Mouse (Mus musculus): ENCODE data around the gene Selenos.

Selenos gene

GRCm38 (mm10) chr7:66084546-66084945 lies 5.1 kb downstream of the Selenos start:
- DNase-seq (ENCODE audit: low spot score) = no peak

- no peak for DNase-seq (ENCODE audit: low spot score)
Observed at GRCm38 (mm10) chr7:66087652-66088051, 8.2 kb downstream of the Selenos start.

- DNase-seq (ENCODE audit: low spot score) = no peak
Observed at GRCm38 (mm10) chr7:66088077-66088476, 8.6 kb downstream of the Selenos start.

- DNase-seq (ENCODE audit: low spot score) = no peak
Observed at GRCm38 (mm10) chr7:66090676-66091190, 11.3 kb downstream of the Selenos start.

GRCm38 (mm10) chr7:66091553-66091952 lies 12.1 kb downstream of the Selenos start:
- no peak for DNase-seq (ENCODE audit: low spot score)

- no peak for DNase-seq (ENCODE audit: low spot score)
Observed at GRCm38 (mm10) chr7:66092656-66093055, 13.2 kb downstream of the Selenos start.

- no peak for DNase-seq (ENCODE audit: low spot score)
Observed at GRCm38 (mm10) chr7:66094141-66094540, 14.7 kb downstream of the Selenos start.

GRCm38 (mm10) chr7:66098803-66099202 lies 19.4 kb downstream of the Selenos start:
- DNase-seq (ENCODE audit: low spot score) = no peak

GRCm38 (mm10) chr7:66101866-66102265 lies 22.4 kb downstream of the Selenos start:
- DNase-seq (ENCODE audit: low spot score) = peak; percentile 55

GRCm38 (mm10) chr7:66104531-66104930 lies 25.1 kb downstream of the Selenos start:
- DNase-seq (ENCODE audit: low spot score) = no peak

GRCm38 (mm10) chr7:66105771-66106170 lies 26.3 kb downstream of the Selenos start:
- DNase-seq (ENCODE audit: low spot score) = no peak

GRCm38 (mm10) chr7:66106581-66107056 lies 27.2 kb downstream of the Selenos start:
- DNase-seq (ENCODE audit: low spot score) = no peak

- DNase-seq (ENCODE audit: low spot score) = no peak
Observed at GRCm38 (mm10) chr7:66107206-66107605, 27.8 kb downstream of the Selenos start.

- peak; percentile 73 for DNase-seq (ENCODE audit: low spot score)
Observed at GRCm38 (mm10) chr7:66107930-66108329, 28.5 kb downstream of the Selenos start.

GRCm38 (mm10) chr7:66108961-66109854 lies 29.8 kb downstream of the Selenos start, which contains the start of gene Chsy1:
TSS of gene Chsy1 (plus strand) at chr7:66109515.
- peak; percentile 94 for DNase-seq (ENCODE audit: low spot score)

GRCm38 (mm10) chr7:66109855-66110635 lies 30.6 kb downstream of the Selenos start:
- peak; percentile 66 for DNase-seq (ENCODE audit: low spot score)

GRCm38 (mm10) chr7:66110636-66111112 lies 31.2 kb downstream of the Selenos start:
- peak; percentile 52 for DNase-seq (ENCODE audit: low spot score)

GRCm38 (mm10) chr7:66111211-66111610 lies 31.8 kb downstream of the Selenos start:
- DNase-seq (ENCODE audit: low spot score) = no peak

GRCm38 (mm10) chr7:66113561-66113960 lies 34.1 kb downstream of the Selenos start:
- no peak for DNase-seq (ENCODE audit: low spot score)

GRCm38 (mm10) chr7:66115821-66116343 lies 36.4 kb downstream of the Selenos start:
- DNase-seq (ENCODE audit: low spot score) = no peak

- no peak for DNase-seq (ENCODE audit: low spot score)
Observed at GRCm38 (mm10) chr7:66116906-66117482, 37.5 kb downstream of the Selenos start.

GRCm38 (mm10) chr7:66118046-66118445 lies 38.6 kb downstream of the Selenos start:
- no peak for DNase-seq (ENCODE audit: low spot score)
